Mouse (Mus musculus) midbrain, embryonic 16.5 days (tissue): ENCODE measurements around the gene Npm3. TPM values are rescaled to one million over a fixed set of nuclear protein-coding genes. Genes with fewer than 3 reads are reported as not detected.

Source experiments
- ATAC-seq: fragments of 200-750 bp; cut with Nextera tagmentation; 2 replicates; pipeline ENCODE4 v1.8.0; 2017; ENCODE audit warnings: moderate TSS enrichment
- H3K27ac ChIP-seq: fragments of 300-500 bp; sonication (generic); 2 replicates; pipeline ENCODE4 v1.5.1; 2014; ENCODE audit warnings: mild to moderate bottlenecking, low read length, mixed read lengths
- H3K27me3 ChIP-seq: fragments of 300-500 bp; sonication (generic); 2 replicates; pipeline ENCODE4 v1.6.1; 2014; ENCODE audit warnings: low read depth, low read length, mixed read lengths; ENCODE audit not compliant: control insufficient read depth, insufficient read depth
- H3K36me3 ChIP-seq: fragments of 300-500 bp; sonication (generic); 2 replicates; pipeline ENCODE4 v1.6.1; 2014; ENCODE audit warnings: mild to moderate bottlenecking, low read length, moderate library complexity, mixed read lengths; ENCODE audit not compliant: control insufficient read depth, insufficient read depth
- H3K4me1 ChIP-seq: fragments of 300-500 bp; sonication (generic); 2 replicates; pipeline ENCODE4 v1.6.1; 2014; ENCODE audit warnings: mild to moderate bottlenecking, low read length, mixed read lengths; ENCODE audit not compliant: control insufficient read depth, insufficient read depth
- H3K4me2 ChIP-seq: fragments of 300-500 bp; sonication (generic); 2 replicates; pipeline ENCODE4 v1.6.1; 2014; ENCODE audit warnings: mild to moderate bottlenecking, low read length, mixed read lengths
- H3K4me3 ChIP-seq: fragments of 300-500 bp; sonication (generic); 2 replicates; pipeline ENCODE4 v1.5.1; 2014; ENCODE audit warnings: low read depth, mild to moderate bottlenecking, low read length, moderate library complexity, mixed read lengths
- H3K9ac ChIP-seq: fragments of 300-500 bp; sonication (generic); 2 replicates; pipeline ENCODE4 v1.6.1; 2014; ENCODE audit warnings: low read depth, low read length, mixed read lengths
- H3K9me3 ChIP-seq: fragments of 300-500 bp; sonication (generic); replicated peaks from 2 replicates; pipeline ENCODE4 v1.6.1; 2014; ENCODE audit warnings: mild to moderate bottlenecking, low read length, mixed read lengths; ENCODE audit not compliant: control insufficient read depth, poor library complexity, severe bottlenecking
- WGBS: fragments of 180-500 bp; shearing (Covaris S2); extraction: QIAGEN DNeasy Blood & Tissue Kit; methylation state at CpG from one replicate; pipeline ENCODE4 v1.1.7; 2014; 5-methylcytosine and 5-hydroxymethylcytosine counted together
- polyA plus RNA-seq: library from polyadenylated mRNA; unstranded; fragments of >200 nt; fragmentation: Nextera tagmentation; extraction: Ambion mirVana; gene quantifications from 2 replicates; pipeline ENCODE4 v1.2.1, GENCODE M21; 2015

The Npm3 gene
- polyA plus RNA-seq, 1 experiment from 2014 or later, result 7.9 TPM

DNA sequence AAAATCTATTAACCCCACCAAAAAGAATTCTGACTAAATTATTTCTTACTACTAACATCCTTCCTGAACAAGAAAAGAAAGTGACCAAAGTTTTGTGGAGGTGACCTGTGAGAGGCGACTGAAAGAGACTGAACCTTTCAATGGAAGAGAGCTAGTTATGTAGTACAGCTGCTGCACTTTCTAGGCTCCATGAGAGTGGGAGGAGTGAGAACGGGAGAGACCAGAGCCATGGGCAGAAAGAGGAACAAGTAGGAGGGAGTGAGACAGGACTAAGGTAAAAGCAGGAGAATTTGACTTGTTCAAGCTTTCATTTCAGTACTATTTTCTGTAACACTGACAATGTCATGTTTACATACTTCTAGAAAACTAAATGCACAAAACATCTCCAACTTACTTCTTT, 26.1 kb upstream of the Npm3 start:
- Histone ChIP-seq H3K9me3 (no peaks in the 10 kb centered on the region), H3K4me1 (peaks cover 12% of the 10 kb centered on the region), H3K9ac (no peak overlapping the region), H3K27ac (no peak overlapping the region), H3K36me3 (peaks cover 30% of the 10 kb centered on the region), H3K27me3 (no peaks in the 10 kb centered on the region), H3K4me2 (no peak overlapping the region), H3K4me3 (no peak overlapping the region)
- WGBS, result 88% methylated on average over 2 of the region's 2 CpGs
- ATAC-seq, result no peak

DNA sequence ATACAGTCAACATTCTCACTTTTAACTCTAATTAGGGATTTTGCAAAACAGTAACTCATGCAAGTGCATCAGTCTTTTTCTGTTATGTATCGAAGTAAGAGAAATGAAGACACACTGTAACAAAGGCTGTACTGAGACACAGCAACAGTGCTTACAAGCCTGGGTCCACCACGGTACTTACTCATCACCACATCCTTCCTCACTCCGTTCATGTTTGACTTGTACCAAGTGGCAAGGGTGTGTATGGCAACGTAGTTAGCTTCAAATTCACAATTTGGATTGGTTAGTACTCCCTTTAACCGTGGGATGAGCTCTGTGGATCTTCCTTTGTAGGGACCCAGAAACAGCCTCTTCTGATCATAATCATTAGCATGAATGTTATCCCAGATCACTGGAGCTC, 22.1 kb upstream of the Npm3 start:
- no peak overlapping the region for H3K9ac ChIP-seq
- WGBS, result 92% methylated on average over 5 of the region's 5 CpGs
- H3K9me3 ChIP-seq, result no peaks in the 10 kb centered on the region
- H3K4me3 ChIP-seq, result no peak overlapping the region
- no peaks in the 10 kb centered on the region for H3K4me1 ChIP-seq
- no peak for ATAC-seq
- no peaks in the 10 kb centered on the region for H3K27me3 ChIP-seq
- no peak overlapping the region for H3K4me2 ChIP-seq
- H3K36me3 ChIP-seq, result peaks cover 55% of the 10 kb centered on the region
- H3K27ac ChIP-seq, result no peak overlapping the region

GRCm38 (mm10) chr19:45760810-45761209, 11.4 kb upstream of the Npm3 start:
- ATAC-seq, result no peak

DNA sequence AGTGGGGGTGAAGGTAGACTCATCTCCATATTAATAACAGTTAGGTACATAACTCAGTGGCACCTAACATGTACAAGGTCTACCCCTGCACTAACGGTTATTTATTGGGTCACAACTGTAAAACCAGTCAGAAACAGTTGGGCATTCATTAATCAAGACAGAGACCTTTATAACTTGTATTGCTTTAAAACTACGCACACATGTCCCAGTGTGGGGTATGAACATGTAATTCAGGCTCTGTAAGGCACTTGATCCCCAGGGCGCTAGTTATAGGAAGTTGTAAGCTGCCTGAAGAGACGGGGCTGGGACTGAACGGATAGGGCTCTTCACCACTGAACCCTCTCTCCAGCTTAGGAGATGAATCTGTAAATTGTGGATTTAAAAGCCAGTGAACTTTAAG, 9.3 kb upstream of the Npm3 start:
- Histone ChIP-seq H3K4me1 (no peaks in the 10 kb centered on the region), H3K9ac (no peak overlapping the region), H3K4me2 (no peak overlapping the region), H3K4me3 (no peak overlapping the region), H3K27me3 (no peaks in the 10 kb centered on the region), H3K27ac (no peak overlapping the region), H3K36me3 (peaks cover 70% of the 10 kb centered on the region), H3K9me3 (no peaks in the 10 kb centered on the region)
- ATAC-seq, result no peak
- 93% methylated on average over 5 of the region's 5 CpGs for WGBS

More at GRCm38 (mm10) chr19:45760810-45761209, 11.4 kb upstream of the Npm3 start:
- 89% methylated on average over 3 of the region's 3 CpGs for WGBS
- no peak overlapping the region for H3K4me2 ChIP-seq
- no peak overlapping the region for H3K27ac ChIP-seq
- H3K9me3 ChIP-seq, result no peaks in the 10 kb centered on the region
- no peaks in the 10 kb centered on the region for H3K4me1 ChIP-seq
- H3K4me3 ChIP-seq, result no peak overlapping the region
- no peak overlapping the region for H3K9ac ChIP-seq
- H3K27me3 ChIP-seq, result no peaks in the 10 kb centered on the region
- H3K36me3 ChIP-seq, result peaks cover 67% of the 10 kb centered on the region

DNA sequence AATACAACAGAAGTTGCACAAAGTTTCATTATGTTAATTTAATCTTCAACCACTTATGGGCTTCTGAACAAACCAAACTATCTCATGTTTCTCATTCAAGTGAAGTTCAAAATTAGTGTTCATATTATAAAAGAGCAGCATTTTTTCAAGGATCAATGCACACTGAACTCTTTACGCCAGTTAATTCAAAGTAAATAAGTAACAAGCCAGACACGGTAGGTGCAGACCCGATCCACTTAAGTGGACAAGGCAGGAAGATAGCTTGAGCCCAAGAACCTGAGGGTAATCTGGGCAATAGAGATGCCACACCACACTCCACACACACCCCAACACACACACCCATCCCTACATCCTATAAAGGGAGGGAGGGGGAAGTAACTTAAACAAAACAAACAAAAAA, 4.2 kb upstream of the Npm3 start:
- Histone ChIP-seq H3K4me3 (no peak overlapping the region), H3K4me1 (peaks cover 8% of the 10 kb centered on the region), H3K9ac (no peak overlapping the region), H3K9me3 (no peaks in the 10 kb centered on the region), H3K27ac (no peak overlapping the region), H3K27me3 (no peaks in the 10 kb centered on the region), H3K36me3 (peaks cover 38% of the 10 kb centered on the region), H3K4me2 (no peak overlapping the region)
- WGBS, result 95% methylated on average over 3 of the region's 3 CpGs
- no peak for ATAC-seq

DNA sequence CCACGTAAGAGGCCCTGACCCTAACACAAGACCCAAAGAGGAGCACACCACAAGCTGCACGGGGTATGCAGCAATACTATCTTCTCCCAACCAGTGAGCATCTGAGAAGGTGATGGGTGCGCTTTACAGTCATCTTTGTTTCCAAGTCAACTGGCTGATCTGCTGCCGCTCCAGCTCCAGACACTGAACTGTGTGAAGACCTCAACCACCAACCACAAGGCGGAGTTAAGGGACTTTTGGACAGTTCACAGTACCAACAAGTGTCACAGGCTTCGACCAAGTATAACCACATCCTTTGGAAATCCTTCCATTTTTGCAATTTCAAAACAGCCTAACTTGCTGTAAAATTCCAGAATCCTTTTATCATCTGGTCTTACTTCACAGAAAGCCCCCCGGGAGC, 2.5 kb upstream of the Npm3 start:
- 94% methylated on average over 7 of the region's 7 CpGs for WGBS
- Histone ChIP-seq H3K9ac (no peak overlapping the region), H3K4me3 (no peak overlapping the region), H3K4me2 (no peak overlapping the region), H3K36me3 (peaks cover 23% of the 10 kb centered on the region), H3K27ac (no peak overlapping the region), H3K4me1 (peaks cover 17% of the 10 kb centered on the region), H3K27me3 (peaks cover under 1% of the 10 kb centered on the region; the same call in 1 of the 2 replicates), H3K9me3 (no peaks in the 10 kb centered on the region)
- ATAC-seq, result no peak

- peak overlapping the region; percentile 68 for H3K4me3 ChIP-seq
- H3K4me2 ChIP-seq, result peak overlapping the region; percentile 96
- peaks cover 17% of the 10 kb centered on the region for H3K4me1 ChIP-seq
- no peaks in the 10 kb centered on the region for H3K9me3 ChIP-seq
- 2% methylated on average over 33 of the region's 33 CpGs for WGBS
- H3K27me3 ChIP-seq, result peaks cover 28% of the 10 kb centered on the region
- peak; percentile 25 for ATAC-seq
- H3K36me3 ChIP-seq, result peaks cover 2% of the 10 kb centered on the region
- no peak overlapping the region for H3K27ac ChIP-seq
- H3K9ac ChIP-seq, result peak overlapping the region; percentile 84
Measured at GRCm38 (mm10) chr19:45748691-45749242, 624 bp downstream of the Npm3 start.

- Histone ChIP-seq H3K4me2 (peak overlapping the region; percentile 96), H3K4me1 (peaks cover 17% of the 10 kb centered on the region), H3K4me3 (no peak overlapping the region; the same call in 1 of the 2 replicates), H3K9me3 (no peaks in the 10 kb centered on the region), H3K27ac (no peak overlapping the region), H3K27me3 (peaks cover 33% of the 10 kb centered on the region), H3K36me3 (no peaks in the 10 kb centered on the region; the same call in 1 of the 2 replicates), H3K9ac (no peak overlapping the region)
- 56% methylated on average over 9 of the region's 9 CpGs for WGBS
- no peak for ATAC-seq
Measured at GRCm38 (mm10) chr19:45748206-45748605, 1.2 kb downstream of the Npm3 start.

DNA sequence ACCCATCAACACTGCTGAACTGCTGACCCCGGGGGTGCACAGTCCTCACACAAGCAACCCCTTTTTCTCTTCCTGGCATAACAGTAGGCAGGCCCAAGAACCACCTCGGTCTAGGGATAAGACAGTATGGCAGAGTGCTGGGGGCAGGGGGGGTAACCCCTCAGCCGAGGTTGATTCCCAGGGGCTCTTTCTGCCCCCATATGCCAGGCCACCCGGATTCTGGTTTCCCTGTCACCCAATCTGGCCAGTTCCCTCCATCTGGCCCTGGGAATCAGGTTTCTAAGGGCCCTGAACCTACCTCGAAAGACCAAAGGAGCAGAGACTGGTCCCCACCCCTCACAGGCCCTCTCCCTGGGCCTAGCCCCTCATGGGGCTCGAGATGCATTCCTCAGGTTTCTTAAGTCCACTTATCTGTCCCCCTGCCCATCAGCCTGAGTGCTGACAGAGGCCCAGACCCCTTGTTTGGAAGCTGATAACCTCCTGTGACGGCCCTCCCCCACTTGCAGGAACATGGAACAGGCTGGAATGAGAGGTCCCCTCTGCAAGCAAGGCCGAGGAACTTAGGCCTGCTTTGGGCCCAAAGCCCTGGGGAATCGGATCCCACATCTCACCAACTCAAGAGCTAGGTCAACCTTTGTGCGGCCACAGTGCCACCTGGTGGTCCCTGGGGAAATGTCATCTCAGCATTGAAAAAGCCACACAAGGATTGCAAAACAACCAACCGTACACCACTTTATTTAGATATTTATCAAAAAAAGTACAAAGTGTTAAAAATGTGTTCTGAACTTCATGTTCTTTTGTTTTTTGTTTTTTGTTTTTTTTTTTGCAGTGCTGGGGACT, 2.1 kb downstream of the Npm3 start:
- H3K9me3 ChIP-seq, result no peaks in the 10 kb centered on the region
- no peak overlapping the region for H3K27ac ChIP-seq
- WGBS, result 36% methylated on average over 11 of the region's 11 CpGs
- no peaks in the 10 kb centered on the region for H3K36me3 ChIP-seq
- H3K9ac ChIP-seq, result no peak overlapping the region
- peaks cover 33% of the 10 kb centered on the region for H3K27me3 ChIP-seq
- H3K4me3 ChIP-seq, result no peak overlapping the region
- no peak for ATAC-seq
- H3K4me2 ChIP-seq, result no peak overlapping the region
- peaks cover 25% of the 10 kb centered on the region for H3K4me1 ChIP-seq
